Mouse (Mus musculus): ENCODE data around the gene Blmh.

DNA sequence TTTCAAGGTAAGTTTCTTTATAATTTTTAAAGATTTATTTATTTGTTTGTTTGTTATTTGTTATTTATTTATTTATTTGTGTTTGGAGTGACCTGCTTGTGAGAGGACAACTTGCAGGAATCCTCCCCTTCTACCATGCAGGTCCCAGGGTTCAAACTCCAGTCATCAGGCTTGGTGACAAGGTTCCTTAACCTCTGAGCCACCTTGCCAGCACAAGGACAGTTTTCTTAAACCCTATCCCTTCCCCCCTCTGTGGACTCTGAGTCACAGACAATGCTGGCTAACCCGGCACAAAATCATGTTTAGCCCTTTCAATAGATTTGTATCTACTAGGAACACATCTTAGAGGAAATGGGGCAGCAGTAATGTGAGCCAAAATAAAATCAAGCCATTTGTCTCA lies 4.0 kb upstream of the Blmh start:
- TF ChIP-seq CTCF (IDR thresholded peaks at IDR 0.05; ENCODE audit: low read depth, low read length) (no peak), POLR2A (IDR thresholded peaks at IDR 0.05; ENCODE audit: insufficient read depth, low read length) (no peak), EP300 (IDR thresholded peaks at IDR 0.05; ENCODE audit: insufficient read depth, low read depth, low read length) (no peak)

Data from ES-Bruce4 (cell line).